Mouse (Mus musculus) heart, embryonic 14.5 days (tissue): ENCODE measurements around the gene Teddm2. TPM values are rescaled to one million over a fixed set of nuclear protein-coding genes. Genes with fewer than 3 reads are reported as not detected.

ENCODE experiments used
- ATAC-seq: fragments of 200-750 bp; cut with Nextera tagmentation; 2 replicates; pipeline ENCODE4 v1.8.0; 2017; ENCODE audit warnings: low read depth, moderate TSS enrichment; ENCODE audit not compliant: insufficient number of reproducible peaks, insufficient read depth, low FRiP score
- H3K27ac ChIP-seq, 2 experiments: fragments of 200-500 bp in 1 of 2; fragments of 300-500 bp in 1 of 2; sonication (generic) in 1 of 2; replicated peaks in 1 of 2; 2 replicates each; pipeline ENCODE4 v1.5.1; 2012 to 2014; ENCODE audit warnings: low read depth in 2 of 2, low read length in 2 of 2, control low read depth in 1 of 2, mild to moderate bottlenecking in 1 of 2, mixed read lengths in 1 of 2; ENCODE audit not compliant: control insufficient read depth in 1 of 2, insufficient read depth in 1 of 2
- H3K27me3 ChIP-seq: fragments of 300-500 bp; sonication (generic); 2 replicates; pipeline ENCODE4 v1.6.1; 2014; ENCODE audit warnings: mild to moderate bottlenecking, low read length, control low read depth; ENCODE audit not compliant: control insufficient read depth, insufficient read depth
- H3K36me3 ChIP-seq: fragments of 300-500 bp; sonication (generic); 2 replicates; pipeline ENCODE4 v1.6.1; 2014; ENCODE audit warnings: mild to moderate bottlenecking, control low read depth, low read length, mixed read lengths; ENCODE audit not compliant: control insufficient read depth, insufficient read depth
- H3K4me1 ChIP-seq, 2 experiments: fragments of 200-500 bp in 1 of 2; fragments of 300-500 bp in 1 of 2; sonication (generic) in 1 of 2; 2 replicates each; pipeline ENCODE4 v1.6.1; 2012 to 2014; ENCODE audit warnings: low read length in 2 of 2, control low read depth in 1 of 2, mixed read lengths in 1 of 2; ENCODE audit not compliant: control insufficient read depth in 2 of 2, insufficient read depth in 2 of 2
- H3K4me2 ChIP-seq: fragments of 300-500 bp; sonication (generic); 2 replicates; pipeline ENCODE4 v1.6.1; 2014; ENCODE audit warnings: mild to moderate bottlenecking, low read length
- H3K4me3 ChIP-seq, 2 experiments: fragments of 200-500 bp in 1 of 2; fragments of 300-500 bp in 1 of 2; sonication (generic) in 1 of 2; 2 replicates each; pipeline ENCODE4 v1.5.1; 2012 to 2014; ENCODE audit warnings: low read length in 2 of 2, mild to moderate bottlenecking in 2 of 2, control low read depth in 1 of 2, low read depth in 1 of 2, moderate library complexity in 1 of 2; ENCODE audit not compliant: control insufficient read depth in 1 of 2, insufficient read depth in 1 of 2
- H3K9ac ChIP-seq: fragments of 300-500 bp; sonication (generic); 2 replicates; pipeline ENCODE4 v1.6.1; 2014; ENCODE audit warnings: mild to moderate bottlenecking, low read length
- H3K9me3 ChIP-seq: fragments of 300-500 bp; sonication (generic); 2 replicates; pipeline ENCODE4 v1.6.1; 2016; ENCODE audit warnings: low read length, control low read depth; ENCODE audit not compliant: control insufficient read depth
- whole genome bisulfite sequencing: fragments of 180-500 bp; shearing (Covaris S2); extraction: QIAGEN DNeasy Blood & Tissue Kit; methylation state at CpG from one replicate; pipeline ENCODE4 v1.1.7; 2014; 5-methylcytosine and 5-hydroxymethylcytosine counted together
- microRNA-seq: library from miRNA; unstranded; fragments of <30 nt; microRNA quantifications from one replicate; pipeline ENCODE4, GENCODE M21; 2016
- polyA plus RNA-seq: library from polyadenylated mRNA; unstranded; fragments of >200 nt; fragmentation: Nextera tagmentation; extraction: Ambion mirVana; gene quantifications from 2 replicates; pipeline ENCODE4 v1.2.1, GENCODE M21; 2014

The Teddm2 gene
- polyA plus RNA-seq, 1 experiment from 2014 or later: 0.49 TPM

- Histone ChIP-seq H3K9ac (no peak overlapping the region), H3K4me3 (no peak overlapping the region; a peak in 1 of 4 replicates), H3K4me2 (peak overlapping the region; percentile 46), H3K4me1 (no peaks in the 10 kb centered on the region), H3K27me3 (peaks cover 3% of the 10 kb centered on the region; the same call in 1 of the 2 replicates), H3K9me3 (no peaks in the 10 kb centered on the region), H3K36me3 (no peaks in the 10 kb centered on the region), H3K27ac (no peak overlapping the region)
- 39% methylated on average over 13 of the region's 13 CpGs for WGBS
- ATAC-seq: no peak
Measured at GRCm38 (mm10) chr1:153807390-153807993, 92.5 kb downstream of the Teddm2 start.

GRCm38 (mm10) chr1:153803530-153803929, 96.5 kb downstream of the Teddm2 start:
- Histone ChIP-seq H3K27ac (no peak overlapping the region), H3K4me3 (no peak overlapping the region), H3K4me1 (no peaks in the 10 kb centered on the region), H3K27me3 (peaks cover 3% of the 10 kb centered on the region; the same call in 1 of the 2 replicates), H3K36me3 (no peaks in the 10 kb centered on the region), H3K9me3 (no peaks in the 10 kb centered on the region), H3K4me2 (no peak overlapping the region), H3K9ac (no peak overlapping the region)
- no peak for ATAC-seq
- 71% methylated on average over 8 of the region's 8 CpGs for WGBS

- Histone ChIP-seq H3K9ac (no peak overlapping the region), H3K4me3 (no peak overlapping the region), H3K27ac (no peak overlapping the region; a peak in 1 of 4 replicates), H3K27me3 (peaks cover 3% of the 10 kb centered on the region; the same call in 1 of the 2 replicates), H3K36me3 (no peaks in the 10 kb centered on the region), H3K4me1 (no peaks in the 10 kb centered on the region), H3K4me2 (no peak overlapping the region), H3K9me3 (no peaks in the 10 kb centered on the region)
- 79% methylated on average over 7 of the region's 7 CpGs for WGBS
- ATAC-seq: no peak
Measured at GRCm38 (mm10) chr1:153802691-153803090, 97.3 kb downstream of the Teddm2 start.

Small RNAs within 50 kb of the gene (microRNA-seq; reads per million reads assigned to microRNA genes)
- 21.8 reads per million, percentile 32 among the genes with 10 or more reads in this experiment for gene Mir8114

Other genes with a start within 250 kb of the Teddm2 start
- gene Rgs8, start 247.2 kb downstream of the Teddm2 start, polyA plus RNA-seq: 0.08 and 0.58 TPM in 2 replicates
- gene Rgs16, start 159.9 kb downstream of the Teddm2 start, polyA plus RNA-seq: 1.8 and 2.2 TPM in 2 replicates
- 24.3 and 26.7 TPM in 2 replicates for gene Rnasel, start 150.8 kb downstream of the Teddm2 start, polyA plus RNA-seq
- gene Rgsl1, start 56.1 kb downstream of the Teddm2 start, polyA plus RNA-seq: not detected in 2 replicates
- gene Teddm1b, start 25.9 kb downstream of the Teddm2 start, polyA plus RNA-seq: 0.12 TPM in 1 of 2 replicates, not detected in the other
- not detected in 2 replicates for gene Teddm1a, start 8.5 kb downstream of the Teddm2 start, polyA plus RNA-seq
- gene Glul, start 284 bp downstream of the Teddm2 start, polyA plus RNA-seq: 62.5 and 67.0 TPM in 2 replicates